Mouse (Mus musculus) embryonic fibroblast, embryonic 13.5 days (primary cell): Measurements from ENCODE around the gene Spink4.

Source experiments
- CTCF ChIP-seq: IDR thresholded peaks from 2 replicates; pipeline ENCODE4 v1.5.1; 2011; ENCODE audit warnings: mild to moderate bottlenecking, control low read depth, low read length, moderate library complexity, borderline replicate concordance; ENCODE audit not compliant: insufficient read depth
- POLR2A ChIP-seq: IDR thresholded peaks from 2 replicates; pipeline ENCODE4 v1.6.1; 2011; ENCODE audit warnings: low read depth, mild to moderate bottlenecking, control low read depth, low read length, moderate library complexity

- no peak for TF ChIP-seq POLR2A
- TF ChIP-seq CTCF: no peak
Measured at GRCm38 (mm10) chr4:40914287-40914867, 5.5 kb upstream of the Spink4 start.
